Mouse (Mus musculus) heart, postnatal 25 days (tissue): ENCODE measurements around the gene Col4a2. TPM values are rescaled to one million over a fixed set of nuclear protein-coding genes. Genes with fewer than 3 reads are reported as not detected.

ENCODE experiments used
- total RNA-seq, 2 experiments: library from RNA; stranded (reverse); gene quantifications; 2 replicates each; pipeline ENCODE4 v1.2.3; 2021

Gene Col4a2
- total RNA-seq, 2 experiments from 2014 or later, result 292 to 338 TPM

Other genes with a start within 250 kb of the Col4a2 start
- gene Col4a1, start within 50 bp of the Col4a2 start, total RNA-seq, result 100 to 1,000 TPM; 537 to 622 TPM
- 10 to 100 TPM; 24.3 to 27.3 TPM for gene Rab20, start 165.9 kb downstream of the Col4a2 start, total RNA-seq
- gene Naxd, start 184.7 kb downstream of the Col4a2 start, total RNA-seq, result 10 to 100 TPM; 32.7 to 36.8 TPM
- gene Cars2, start 238.0 kb downstream of the Col4a2 start, total RNA-seq, result 10 to 100 TPM; 43.5 to 48.1 TPM
- gene Ing1, start 242.8 kb downstream of the Col4a2 start, total RNA-seq, result 10 to 100 TPM; 22.7 TPM